Mouse (Mus musculus): Measurements from ENCODE around the gene Foxl2. TPM values are rescaled to one million over a fixed set of nuclear protein-coding genes. Genes with fewer than 3 reads are reported as not detected.

Foxl2 gene
- under 1 TPM in 1 of 2 experiments, not detected in 1; 0.27 TPM for total RNA-seq (2021)
- long read RNA-seq, experiment 1 = 0 reads
- long read RNA-seq, experiment 2 = 0 reads

GRCm38 (mm10) chr9:98955103-98955715 lies at the start of gene Foxl2:
TSS of gene Foxl2 (plus strand) at chr9:98955288.
- no peak for DNase-seq

GRCm38 (mm10) chr9:98920629-98921523 lies 34.2 kb upstream of the Foxl2 start:
- no peak for DNase-seq

- DNase-seq = no peak
Measured at GRCm38 (mm10) chr9:98923119-98923518, 32.0 kb upstream of the Foxl2 start.

- DNase-seq = no peak
Measured at GRCm38 (mm10) chr9:98924183-98924582, 30.9 kb upstream of the Foxl2 start.

- no peak for DNase-seq
Measured at GRCm38 (mm10) chr9:98929496-98929895, 25.6 kb upstream of the Foxl2 start.

GRCm38 (mm10) chr9:98932931-98933330 lies 22.2 kb upstream of the Foxl2 start:
- no peak for DNase-seq

- DNase-seq = no peak
Measured at GRCm38 (mm10) chr9:98935190-98935909, 19.7 kb upstream of the Foxl2 start.

- no peak for DNase-seq
Measured at GRCm38 (mm10) chr9:98939290-98939689, 15.8 kb upstream of the Foxl2 start.

- no peak for DNase-seq
Measured at GRCm38 (mm10) chr9:98952171-98953050, 2.7 kb upstream of the Foxl2 start.

GRCm38 (mm10) chr9:98953291-98953690 lies 1.8 kb upstream of the Foxl2 start:
- DNase-seq = no peak

- DNase-seq = no peak
Measured at GRCm38 (mm10) chr9:98953830-98954229, 1.3 kb upstream of the Foxl2 start.

GRCm38 (mm10) chr9:98954391-98955102 lies 541 bp upstream of the Foxl2 start:
- no peak for DNase-seq

GRCm38 (mm10) chr9:98955716-98956224 lies 682 bp downstream of the Foxl2 start:
- no peak for DNase-seq

- DNase-seq = no peak
Measured at GRCm38 (mm10) chr9:98956591-98957381, 1.7 kb downstream of the Foxl2 start.

- DNase-seq = no peak
Measured at GRCm38 (mm10) chr9:98957751-98958351, 2.8 kb downstream of the Foxl2 start.

- DNase-seq = no peak
Measured at GRCm38 (mm10) chr9:98958628-98959027, 3.5 kb downstream of the Foxl2 start.

GRCm38 (mm10) chr9:98959851-98960250 lies 4.8 kb downstream of the Foxl2 start:
- DNase-seq = no peak

- DNase-seq = no peak
Measured at GRCm38 (mm10) chr9:98960348-98960747, 5.3 kb downstream of the Foxl2 start.

All from gastrocnemius, postnatal 25 days (tissue).